8 mouse cellular contexts compared by ENCODE assay signal in the genomic region with DNA sequence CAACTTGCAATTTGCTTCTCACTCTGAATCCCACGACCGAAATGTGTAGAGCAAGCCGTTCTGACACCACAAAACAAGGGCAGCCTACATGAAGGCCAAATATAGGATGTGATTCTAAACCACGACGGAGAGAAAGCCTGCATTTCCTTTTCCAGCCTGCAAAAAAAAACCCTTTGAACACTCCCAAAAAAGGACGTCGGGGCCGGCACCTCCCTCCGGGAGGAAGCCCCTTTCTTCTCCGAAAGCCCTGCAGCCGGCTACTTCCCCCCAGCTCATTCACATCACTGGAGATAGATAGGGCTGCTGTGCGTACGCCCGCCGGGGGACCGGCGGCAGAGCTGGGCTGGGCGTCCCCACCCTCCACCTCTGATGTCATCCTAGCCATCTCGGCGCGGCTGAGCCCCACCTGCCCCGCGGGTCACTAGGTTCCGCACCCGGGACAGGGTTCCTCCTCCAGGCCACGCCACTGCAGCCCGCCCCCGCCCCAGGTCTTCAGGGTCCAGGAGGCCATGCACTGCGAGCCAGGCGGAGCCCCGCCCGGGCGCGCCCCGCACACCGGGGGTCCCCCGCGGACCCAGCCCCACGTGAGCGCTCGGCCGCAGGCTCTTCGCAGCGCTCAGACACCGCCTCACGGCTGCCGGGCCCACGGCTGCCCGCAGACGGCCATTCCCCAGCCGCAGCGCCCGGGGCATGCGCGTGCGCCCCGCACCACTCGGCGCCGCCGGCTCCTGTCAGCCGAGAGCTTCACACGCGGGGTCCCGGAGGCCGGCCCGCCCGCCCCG. TPM values are rescaled to one million over a fixed set of nuclear protein-coding genes. Genes with fewer than 3 reads are reported as not detected.
DNase-seq lines count a peak whose midpoint lies in the region; ATAC-seq and TF ChIP-seq lines count a peak whose summit lies in the region.

No protein-coding gene starts in this region.

- peak; percentile 79 for DNase-seq in 416B (ENCODE audit: low read depth)
- DNase-seq in adrenal gland, adult 2 months, result peak; percentile 79
- peak; percentile 76 for DNase-seq in embryonic facial prominence, embryonic 10.5 days (ENCODE audit: low spot score)
- DNase-seq in heart, adult 2 months, result peak; percentile 80 to 83
- DNase-seq in kidney, adult 18-20 months, result peak; percentile 62

- peak overlapping the region; percentile 100 for H3K4me2 ChIP-seq in liver, embryonic 12.5 days
- peak overlapping the region; percentile 70 for H3K4me2 ChIP-seq in stomach, embryonic 16.5 days (ENCODE audit: low read depth, low read length)

- H3K9ac ChIP-seq in heart, adult 2 months (ENCODE audit: low read depth, low read length), result peak overlapping the region; percentile 90
- peak overlapping the region; percentile 98 for H3K9ac ChIP-seq in liver, embryonic 12.5 days
- peak overlapping the region; percentile 96 for H3K9ac ChIP-seq in stomach, embryonic 16.5 days (ENCODE audit: low read length)

- ATAC-seq in liver, embryonic 12.5 days, result peak; percentile 82
- ATAC-seq in monocyte, adult 5-6 weeks (replicated peaks; ENCODE audit: insufficient number of reproducible peaks, low FRiP score, low TSS enrichment, poor library complexity, severe bottlenecking), result peak; percentile 67
- ATAC-seq in stomach, embryonic 16.5 days (ENCODE audit: insufficient read depth, low FRiP score), result peak; percentile 45; the same call in 1 of the 2 replicates

- WGBS in embryonic facial prominence, embryonic 10.5 days, result under 1% methylated on average over 69 of the region's 69 CpGs
- WGBS in heart, adult 2 months, result under 1% methylated on average over 69 of the region's 69 CpGs
- WGBS in liver, embryonic 12.5 days (ENCODE audit: insufficient replicate concordance), result under 1% methylated on average over 58 of the region's 69 CpGs
- WGBS in stomach, embryonic 16.5 days, result under 1% methylated on average over 69 of the region's 69 CpGs

- intact Hi-C loops in heart, adult 2 months (cut with DNase I), result loop anchor here (1.0 to 2.0 kb wide), 2 partner anchors 35 to 53 kb away; no protein-coding TSS in a partner anchor

- peaks cover 67% of the 10 kb centered on the region for H3K4me1 ChIP-seq in embryonic facial prominence, embryonic 10.5 days
- peaks cover 15% of the 10 kb centered on the region for H3K4me1 ChIP-seq in heart, adult 2 months (ENCODE audit: control insufficient read depth, insufficient read depth, low read length)
- peaks cover 73% of the 10 kb centered on the region for H3K4me1 ChIP-seq in liver, embryonic 12.5 days
- peaks cover 44% of the 10 kb centered on the region for H3K4me1 ChIP-seq in stomach, embryonic 16.5 days (ENCODE audit: control insufficient read depth, insufficient read depth, low read length)

- TF ChIP-seq CTCF in heart, adult 2 months (IDR thresholded peaks at IDR 0.05), result peak; percentile 17; the same call in 1 of the 2 replicates

- no peaks in the 10 kb centered on the region for H3K27me3 ChIP-seq in embryonic facial prominence, embryonic 10.5 days (replicated peaks; ENCODE audit: low read depth, poor library complexity, severe bottlenecking)
- no peaks in the 10 kb centered on the region for H3K27me3 ChIP-seq in heart, adult 2 months (ENCODE audit: control insufficient read depth, insufficient read depth, low read length)
- H3K27me3 ChIP-seq in liver, embryonic 12.5 days (replicated peaks), result no peaks in the 10 kb centered on the region
- no peaks in the 10 kb centered on the region for H3K27me3 ChIP-seq in stomach, embryonic 16.5 days (ENCODE audit: control insufficient read depth, insufficient read depth, low read length)

- no peaks in the 10 kb centered on the region for H3K9me3 ChIP-seq in embryonic facial prominence, embryonic 10.5 days
- no peaks in the 10 kb centered on the region for H3K9me3 ChIP-seq in liver, embryonic 12.5 days (replicated peaks)
- no peaks in the 10 kb centered on the region for H3K9me3 ChIP-seq in stomach, embryonic 16.5 days (replicated peaks; ENCODE audit: control insufficient read depth, low read length)

- no peak for TF ChIP-seq EP300 in heart, adult 2 months (IDR thresholded peaks at IDR 0.05; ENCODE audit: insufficient read depth, low read depth, low read length)

- peak overlapping the region; percentile 97 for H3K27ac ChIP-seq in embryonic facial prominence, embryonic 10.5 days (replicated peaks)
- H3K27ac ChIP-seq in heart, adult 2 months, result peak overlapping the region; percentile 92
- H3K27ac ChIP-seq in liver, embryonic 12.5 days, result peak overlapping the region; percentile 98
- peak overlapping the region; percentile 97 for H3K27ac ChIP-seq in stomach, embryonic 16.5 days (ENCODE audit: low read length)

- H3K4me3 ChIP-seq in embryonic facial prominence, embryonic 10.5 days, result peak overlapping the region; percentile 99
- peak overlapping the region; percentile 87 for H3K4me3 ChIP-seq in heart, adult 2 months
- H3K4me3 ChIP-seq in liver, embryonic 12.5 days, result peak overlapping the region; percentile 93
- peak overlapping the region; percentile 95 for H3K4me3 ChIP-seq in stomach, embryonic 16.5 days (replicated peaks; ENCODE audit: low read length)

- no peaks in the 10 kb centered on the region for H3K36me3 ChIP-seq in embryonic facial prominence, embryonic 10.5 days (replicated peaks)
- no peaks in the 10 kb centered on the region for H3K36me3 ChIP-seq in heart, adult 2 months (ENCODE audit: control insufficient read depth, insufficient read depth, low read length)
- H3K36me3 ChIP-seq in liver, embryonic 12.5 days, result no peaks in the 10 kb centered on the region; the same call in 1 of the 2 replicates
- H3K36me3 ChIP-seq in stomach, embryonic 16.5 days (ENCODE audit: control insufficient read depth, insufficient read depth, low read length), result no peaks in the 10 kb centered on the region

- H3K79me2 ChIP-seq in heart, adult 2 months (replicated peaks; ENCODE audit: control insufficient read depth, insufficient read depth, low read length), result peaks cover 7% of the 10 kb centered on the region

- peak; percentile 42; the same call in 1 of the 2 replicates for TF ChIP-seq POLR2A in heart, adult 2 months (IDR thresholded peaks at IDR 0.05; ENCODE audit: insufficient read depth, low read depth, low read length)

RNA-seq across cellular contexts. Expression of a gene that starts 0.6 kb away (rescaled TPM):
- 10 to 100 TPM; 43.3 to 75.5 TPM for total RNA-seq in adrenal gland, adult 2 months (2021)
- 29.1 and 31.3 TPM in 2 replicates for polyA plus RNA-seq in adrenal gland, adult 2 months (2012; rRNA removed)
- polyA plus RNA-seq in embryonic facial prominence, embryonic 10.5 days (2016; fragmentation: Nextera tagmentation; extraction: Ambion mirVana), result 178 and 198 TPM in 2 replicates
- total RNA-seq in heart, adult 2 months (2021), result 10 to 100 TPM; 24.6 to 30.1 TPM
- polyA plus RNA-seq in heart, adult 2 months (2012; rRNA removed), result 24.1 and 27.9 TPM in 2 replicates
- 78.7 and 78.8 TPM in 2 replicates for polyA plus RNA-seq in liver, embryonic 12.5 days (2016; fragmentation: Nextera tagmentation; extraction: Ambion mirVana)
- 129 to 177 TPM (median 136 TPM) in 3 replicates for total RNA-seq in monocyte, adult 5-6 weeks (2017)
- polyA plus RNA-seq in stomach, embryonic 16.5 days (2015; fragmentation: Nextera tagmentation; extraction: Ambion mirVana), result 145 and 159 TPM in 2 replicates

Comparison
In these comparisons a context has a peak if more than half of its experiments do, and no peak if none do; other contexts are left out.
1. Peak in every context shown above with its lines: DNase-seq, ATAC-seq, H3K4me3 ChIP-seq and H3K27ac ChIP-seq.